Mouse (Mus musculus): ENCODE measurements around the gene Polr2m.

Gene Polr2m

GRCm38 (mm10) chr9:71466111-71466510, 19.6 kb downstream of the Polr2m start:
- DNase-seq = no peak

GRCm38 (mm10) chr9:71463072-71463667, 22.6 kb downstream of the Polr2m start:
- DNase-seq = no peak

- DNase-seq = no peak
Observed at GRCm38 (mm10) chr9:71456738-71457137, 29.0 kb downstream of the Polr2m start.

GRCm38 (mm10) chr9:71453917-71454316, 31.8 kb downstream of the Polr2m start:
- DNase-seq = no peak

- no peak for DNase-seq
Observed at GRCm38 (mm10) chr9:71453352-71453751, 32.4 kb downstream of the Polr2m start.

- DNase-seq = no peak
Observed at GRCm38 (mm10) chr9:71450626-71451025, 35.1 kb downstream of the Polr2m start.

- peak; percentile 3 for DNase-seq
Observed at GRCm38 (mm10) chr9:71447573-71447972, 38.2 kb downstream of the Polr2m start.

- DNase-seq = no peak
Observed at GRCm38 (mm10) chr9:71445308-71445707, 40.4 kb downstream of the Polr2m start.

GRCm38 (mm10) chr9:71438146-71438545, 47.6 kb downstream of the Polr2m start:
- no peak for DNase-seq

Measured in cerebellum, adult 11 months (tissue).